Mouse (Mus musculus) heart, postnatal 0 days (tissue): Measurements from ENCODE around the gene Hhipl1. TPM values are rescaled to one million over a fixed set of nuclear protein-coding genes. Genes with fewer than 3 reads are reported as not detected.
A peak's percentile ranks its signal among the peaks of the same experiment; 100 is the strongest.

Experiments
- ATAC-seq: fragments of 200-750 bp; cut with Nextera tagmentation; 2 replicates; pipeline ENCODE4 v1.8.0; 2017; ENCODE audit warnings: low read depth, moderate number of reproducible peaks, moderate library complexity; ENCODE audit not compliant: insufficient read depth
- DNase-seq: peaks from one replicate; pipeline ENCODE4 v3.0.0-alpha.2; 2016; ENCODE audit warnings: low spot score
- H3K27ac ChIP-seq: fragments of 300-500 bp; sonication (generic); 2 replicates; pipeline ENCODE4 v1.5.1; 2014; ENCODE audit warnings: low read depth, mild to moderate bottlenecking
- H3K27me3 ChIP-seq: fragments of 300-500 bp; sonication (generic); 2 replicates; pipeline ENCODE4 v1.6.1; 2014; ENCODE audit warnings: low read length, mixed read lengths; ENCODE audit not compliant: control insufficient read depth, insufficient read depth
- H3K36me3 ChIP-seq: fragments of 300-500 bp; sonication (generic); replicated peaks from 2 replicates; pipeline ENCODE4 v1.6.1; 2014; ENCODE audit warnings: low read length, mixed read lengths; ENCODE audit not compliant: control insufficient read depth, insufficient read depth
- H3K4me1 ChIP-seq: fragments of 300-500 bp; sonication (generic); 2 replicates; pipeline ENCODE4 v1.6.1; 2014; ENCODE audit warnings: antibody characterized with exemption; ENCODE audit not compliant: control insufficient read depth, insufficient read depth
- H3K4me2 ChIP-seq: fragments of 300-500 bp; sonication (generic); 2 replicates; pipeline ENCODE4 v1.6.1; 2014; ENCODE audit warnings: low read depth, mild to moderate bottlenecking, low read length, moderate library complexity
- H3K4me3 ChIP-seq: fragments of 300-500 bp; sonication (generic); 2 replicates; pipeline ENCODE4 v1.5.1; 2014; ENCODE audit warnings: low read depth, low read length
- H3K9ac ChIP-seq: fragments of 300-500 bp; sonication (generic); replicated peaks from 2 replicates; pipeline ENCODE4 v1.6.1; 2014; ENCODE audit warnings: low read depth, low read length, mixed read lengths
- H3K9me3 ChIP-seq: fragments of 300-500 bp; sonication (generic); replicated peaks from 2 replicates; pipeline ENCODE4 v1.6.1; 2016; ENCODE audit warnings: low read length; ENCODE audit not compliant: control insufficient read depth
- CTCF ChIP-seq: IDR thresholded peaks from 2 replicates; pipeline ENCODE4 v1.5.1; 2016; ENCODE audit warnings: antibody characterized with exemption, control low read depth, low read depth
- EP300 ChIP-seq: IDR thresholded peaks from 2 replicates; pipeline ENCODE4 v1.6.1; 2016; ENCODE audit warnings: antibody characterized with exemption, low read depth
- WGBS: fragments of 180-500 bp; shearing (Covaris S2); extraction: QIAGEN DNeasy Blood & Tissue Kit; methylation state at CpG from one replicate; pipeline ENCODE4 v1.1.7; 2014; 5-methylcytosine and 5-hydroxymethylcytosine counted together
- polyA plus RNA-seq: library from polyadenylated mRNA; unstranded; fragments of >200 nt; fragmentation: Nextera tagmentation; extraction: Ambion mirVana; gene quantifications from 2 replicates; pipeline ENCODE4 v1.2.1, GENCODE M21; 2015
- total RNA-seq: library from RNA; depleted of rRNA; stranded (reverse); fragments of >200 nt; gene quantifications from 2 replicates; pipeline ENCODE4 v1.2.3, GENCODE M21; 2014; ENCODE audit warnings: low replicate concordance

Hhipl1 gene
- total and polyA plus RNA-seq, 2 experiments from 2014 or later: 0.61 to 5.0 TPM

DNA sequence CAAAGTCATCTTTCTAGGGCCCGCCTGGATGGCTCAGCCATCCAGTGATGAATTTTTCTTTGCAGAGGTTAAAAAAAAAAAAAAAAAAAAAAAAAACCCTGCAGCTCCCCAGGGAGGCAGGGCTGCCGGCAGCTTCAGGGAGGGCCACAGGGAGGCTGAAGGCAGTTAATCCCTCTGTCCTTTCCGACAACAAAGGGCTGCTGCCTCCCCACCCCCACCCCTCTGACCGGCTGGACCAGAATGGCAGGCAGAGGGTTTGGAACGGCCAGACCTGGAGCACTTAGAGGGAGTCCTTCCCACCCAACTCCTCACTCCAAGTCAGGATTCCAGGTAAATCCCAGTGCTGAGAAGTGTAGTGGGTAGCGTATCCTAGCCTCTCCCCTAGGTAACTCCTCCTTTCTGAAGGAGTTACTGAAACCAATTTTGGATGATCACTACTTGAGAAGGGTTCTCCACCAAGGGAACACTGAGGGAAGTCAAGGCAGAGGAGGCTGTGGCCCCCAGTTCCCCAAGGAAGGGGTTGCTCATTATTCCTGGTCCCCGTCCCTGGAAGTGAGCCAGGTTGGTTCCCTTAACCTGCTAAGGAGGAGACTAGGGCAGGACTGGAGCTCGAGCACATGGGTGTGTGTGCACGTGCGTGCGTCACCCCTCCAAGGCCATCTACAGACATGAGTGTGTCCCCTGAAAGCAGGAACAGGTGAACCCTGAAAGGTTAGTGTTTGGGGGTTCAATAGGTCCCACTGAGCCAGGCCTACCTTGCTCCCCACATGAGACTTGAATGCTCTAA is 20.7 kb upstream of the Hhipl1 start:
- DNase-seq (no peak), ATAC-seq (no peak)
- no peak overlapping the region for H3K4me3 ChIP-seq
- H3K4me1 ChIP-seq: no peaks in the 10 kb centered on the region
- H3K9me3 ChIP-seq: no peaks in the 10 kb centered on the region
- TF ChIP-seq EP300 (no peak), CTCF (no peak)
- no peak overlapping the region for H3K4me2 ChIP-seq
- H3K27me3 ChIP-seq: no peaks in the 10 kb centered on the region
- H3K27ac ChIP-seq: no peak overlapping the region
- H3K36me3 ChIP-seq: no peaks in the 10 kb centered on the region
- H3K9ac ChIP-seq: no peak overlapping the region
- WGBS: 43% methylated on average over 11 of the region's 11 CpGs

DNA sequence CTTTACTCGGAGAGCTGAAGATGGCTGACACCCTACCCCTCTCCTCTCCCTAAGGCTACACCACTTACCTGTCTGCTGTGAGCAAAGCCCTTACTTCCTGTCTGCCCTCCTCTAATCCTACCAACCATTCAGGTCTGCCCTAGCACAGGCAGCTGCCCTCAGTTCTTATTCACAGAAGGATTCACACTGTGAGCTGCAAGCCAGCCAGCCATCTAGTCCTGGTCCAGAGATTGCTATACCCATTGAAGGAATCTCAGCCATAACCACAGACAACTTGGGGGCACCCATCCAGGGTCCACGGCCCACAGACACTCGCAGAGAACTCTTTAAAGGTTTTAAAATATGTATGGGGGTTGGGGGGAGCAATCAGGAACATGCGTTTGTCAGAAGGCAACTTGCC is 19.7 kb upstream of the Hhipl1 start:
- no peaks in the 10 kb centered on the region for H3K36me3 ChIP-seq
- 80% methylated on average over 4 of the region's 4 CpGs for WGBS
- no peak overlapping the region for H3K27ac ChIP-seq
- no peak for TF ChIP-seq EP300
- TF ChIP-seq CTCF: no peak
- H3K9me3 ChIP-seq: no peaks in the 10 kb centered on the region
- H3K4me2 ChIP-seq: no peak overlapping the region
- no peak overlapping the region for H3K9ac ChIP-seq
- no peak overlapping the region for H3K4me3 ChIP-seq
- ATAC-seq: no peak
- H3K27me3 ChIP-seq: no peaks in the 10 kb centered on the region
- DNase-seq: no peak
- no peaks in the 10 kb centered on the region for H3K4me1 ChIP-seq

DNA sequence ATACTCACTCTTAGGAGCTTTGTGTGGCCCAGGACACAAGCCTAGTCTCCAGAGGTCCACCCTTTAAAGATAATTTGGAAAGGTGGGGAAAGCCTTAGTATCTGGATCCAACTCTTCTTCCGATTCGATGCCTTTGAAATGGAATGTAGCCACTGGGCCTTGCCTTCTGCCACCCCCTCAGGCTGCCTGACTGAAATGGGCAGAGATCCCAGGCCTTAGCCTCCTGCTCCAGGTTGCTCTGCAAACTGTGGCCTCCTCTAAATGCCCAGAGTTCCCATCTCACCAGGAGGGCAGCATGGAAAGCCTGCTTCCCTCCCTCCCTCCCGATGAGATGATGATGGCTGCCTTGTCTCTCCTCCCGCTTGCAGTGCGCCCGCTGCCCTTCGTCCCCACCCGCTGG is 19.1 kb upstream of the Hhipl1 start:
- Histone ChIP-seq H3K9me3 (no peaks in the 10 kb centered on the region), H3K9ac (no peak overlapping the region), H3K4me3 (no peak overlapping the region), H3K36me3 (no peaks in the 10 kb centered on the region), H3K27ac (no peak overlapping the region), H3K4me1 (no peaks in the 10 kb centered on the region), H3K27me3 (no peaks in the 10 kb centered on the region), H3K4me2 (no peak overlapping the region)
- no peak for TF ChIP-seq CTCF
- no peak for TF ChIP-seq EP300
- DNase-seq (no peak), ATAC-seq (no peak)
- 91% methylated on average over 8 of the region's 8 CpGs for WGBS

DNA sequence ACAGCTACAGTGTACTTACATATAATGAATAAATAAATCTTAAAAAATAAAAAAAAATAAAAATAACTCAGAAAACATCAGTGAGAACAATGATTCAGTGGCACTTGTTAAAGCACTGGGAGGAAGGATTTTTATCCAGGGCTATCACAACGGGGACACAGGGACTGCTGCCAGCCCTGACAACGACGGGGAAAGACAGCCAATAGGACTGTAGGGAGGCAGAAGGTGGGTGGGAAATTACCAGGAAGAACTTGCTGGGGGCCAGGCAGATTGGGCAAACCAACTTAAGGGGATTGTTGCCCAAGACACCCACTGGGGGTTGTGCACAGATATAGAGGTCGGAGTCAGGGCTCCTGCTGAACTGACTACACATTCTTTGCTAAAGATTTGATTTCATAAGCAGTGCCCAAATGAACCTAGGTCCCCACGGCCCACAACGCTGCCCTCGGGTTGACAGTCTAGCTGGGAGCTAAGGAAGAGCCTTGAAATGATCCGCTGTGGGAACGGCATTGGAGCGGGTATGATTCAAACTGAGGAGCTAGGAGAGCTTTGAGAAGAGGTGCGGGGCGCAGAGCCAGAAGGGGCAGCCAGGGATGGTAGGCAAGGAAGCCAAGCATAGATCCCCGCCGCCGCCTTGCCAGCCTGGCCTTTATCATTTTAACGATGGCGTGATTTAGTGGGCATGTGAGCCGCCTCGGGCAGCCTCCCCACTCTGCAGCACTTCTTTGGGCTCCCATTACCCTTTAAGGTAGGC is 17.8 kb upstream of the Hhipl1 start:
- Histone ChIP-seq H3K9me3 (no peaks in the 10 kb centered on the region), H3K27ac (no peak overlapping the region), H3K4me3 (no peak overlapping the region), H3K27me3 (no peaks in the 10 kb centered on the region), H3K4me1 (no peaks in the 10 kb centered on the region), H3K36me3 (no peaks in the 10 kb centered on the region), H3K9ac (no peak overlapping the region), H3K4me2 (no peak overlapping the region)
- DNase-seq (no peak), ATAC-seq (no peak)
- WGBS: 77% methylated on average over 19 of the region's 19 CpGs
- TF ChIP-seq EP300: no peak
- no peak for TF ChIP-seq CTCF

DNA sequence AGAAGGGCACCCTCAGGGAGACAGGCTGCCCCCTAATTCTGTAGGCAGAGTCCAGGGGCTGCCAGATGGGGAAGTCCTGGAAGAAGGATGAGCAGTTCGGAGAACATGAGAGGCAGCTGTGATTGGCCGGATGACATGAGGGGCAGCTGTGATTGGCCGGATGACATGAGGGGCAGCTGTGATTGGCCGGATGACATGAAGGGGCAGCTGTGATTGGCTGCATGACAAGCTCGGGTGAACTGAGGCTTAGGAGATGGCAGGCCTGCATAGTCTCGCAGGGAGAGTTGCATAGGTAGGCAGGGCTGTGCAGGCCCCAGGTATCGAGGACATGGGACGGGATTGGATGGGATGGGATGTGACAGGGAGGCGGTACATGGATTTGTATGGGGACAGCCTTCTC is 13.7 kb upstream of the Hhipl1 start:
- no peak overlapping the region for H3K27ac ChIP-seq
- no peaks in the 10 kb centered on the region for H3K27me3 ChIP-seq
- whole genome bisulfite sequencing: 22% methylated on average over 9 of the region's 9 CpGs
- H3K4me2 ChIP-seq: no peak overlapping the region
- ATAC-seq: 0 out of 2 replicates have a peak, but pooled peaks have one; percentile 22
- H3K36me3 ChIP-seq: no peaks in the 10 kb centered on the region
- H3K9me3 ChIP-seq: no peaks in the 10 kb centered on the region
- H3K4me1 ChIP-seq: no peaks in the 10 kb centered on the region
- H3K4me3 ChIP-seq: no peak overlapping the region
- no peak for DNase-seq
- H3K9ac ChIP-seq: no peak overlapping the region
- no peak for TF ChIP-seq CTCF
- no peak for TF ChIP-seq EP300
